Mouse (Mus musculus) CH12.LX (cell line): ENCODE measurements at regions not wholly inside any gene's neighbourhood (a gene's known extent, or its start where the extent isn't known, plus 50 kb on each side); places are given as distances from the start of the nearest gene placed in this dataset.

Source experiments
- DNase-seq: peaks from one replicate; pipeline ENCODE4 v3.0.0-alpha.2; 2013; ENCODE audit errors: extremely low read depth
- H3K27ac ChIP-seq: 2 replicates; pipeline ENCODE4 v1.5.1; 2012; ENCODE audit warnings: low read depth, mild to moderate bottlenecking, control low read depth, moderate library complexity; ENCODE audit not compliant: insufficient read depth
- H3K27me3 ChIP-seq: replicated peaks from 2 replicates; pipeline ENCODE3; 2012; ENCODE audit warnings: inconsistent platforms
- H3K36me3 ChIP-seq, 2 experiments: replicated peaks in 1 of 2; 2 replicates each; pipeline versions ENCODE3 to v1.6.1; 2012; ENCODE audit warnings: inconsistent platforms in 1 of 2, low read length in 1 of 2, mild to moderate bottlenecking in 1 of 2, mixed read lengths in 1 of 2, moderate library complexity in 1 of 2; ENCODE audit not compliant: control insufficient read depth in 1 of 2, insufficient read depth in 1 of 2
- H3K4me1 ChIP-seq, 2 experiments: 2 replicates each; pipeline ENCODE4 v1.6.1; 2012; ENCODE audit warnings: inconsistent platforms in 1 of 2, moderate library complexity in 1 of 2; ENCODE audit not compliant: insufficient read depth in 2 of 2, control insufficient read depth in 1 of 2
- H3K4me2 ChIP-seq: 2 replicates; pipeline ENCODE4 v1.6.1; 2012; ENCODE audit warnings: low read depth, mild to moderate bottlenecking, control low read depth; ENCODE audit not compliant: poor library complexity, insufficient read depth, severe bottlenecking
- H3K4me3 ChIP-seq, 3 experiments: fragments of 150-350 bp in 1 of 3; sonication (generic) in 1 of 3; replicated peaks in 1 of 3; 2 replicates each; pipeline versions ENCODE3 to v1.5.1; 2011 to 2012; ENCODE audit warnings: low read depth in 2 of 3, low read length in 2 of 3, mild to moderate bottlenecking in 2 of 3, moderate library complexity in 2 of 3, control low read depth in 1 of 3, improper control_type of control experiment in 1 of 3, inconsistent platforms in 1 of 3, mixed read lengths in 1 of 3; ENCODE audit not compliant: poor library complexity in 1 of 3
- H3K79me2 ChIP-seq: replicated peaks from 2 replicates; pipeline ENCODE4 v1.6.1; 2012; ENCODE audit warnings: mild to moderate bottlenecking, moderate library complexity; ENCODE audit not compliant: control insufficient read depth, poor library complexity, insufficient read depth, severe bottlenecking; ENCODE audit errors: extremely low read depth
- H3K9ac ChIP-seq: 2 replicates; pipeline ENCODE4 v1.6.1; 2012; ENCODE audit warnings: low read depth, mild to moderate bottlenecking, control low read depth, moderate library complexity; ENCODE audit not compliant: insufficient read depth
- H3K9me3 ChIP-seq: replicated peaks from 2 replicates; pipeline ENCODE3; 2012; ENCODE audit warnings: low read length, inconsistent platforms, mixed read lengths
- CHD1 ChIP-seq: IDR thresholded peaks from 2 replicates; pipeline ENCODE4 v1.6.1; 2012; ENCODE audit warnings: low read depth, low read length, improper control_type of control experiment, inconsistent platforms
- CHD2 ChIP-seq: IDR thresholded peaks from 2 replicates; pipeline ENCODE4 v1.6.1; 2011; ENCODE audit warnings: low read length, improper control_type of control experiment
- CTCF ChIP-seq, 2 experiments: IDR thresholded peaks in 1 of 2; conservative IDR thresholded peaks in 1 of 2; 2 replicates each; pipeline ENCODE4 v1.5.1; 2011 to 2012; ENCODE audit warnings: low read depth in 2 of 2, low read length in 2 of 2, improper control_type of control experiment in 1 of 2, inconsistent platforms in 1 of 2, mild to moderate bottlenecking in 1 of 2, moderate library complexity in 1 of 2
- E2F4 ChIP-seq: IDR thresholded peaks from 2 replicates; pipeline ENCODE4 v1.6.1; 2011; ENCODE audit warnings: low read depth, low read length, improper control_type of control experiment; ENCODE audit not compliant: insufficient replicate concordance
- ELF1 ChIP-seq: IDR thresholded peaks from 2 replicates; pipeline ENCODE4 v1.6.1; 2014; ENCODE audit warnings: low read depth, mild to moderate bottlenecking, inconsistent platforms, low read length, improper control_type of control experiment
- ETS1 ChIP-seq: conservative IDR thresholded peaks from 2 replicates; pipeline ENCODE4 v1.6.1; 2012; ENCODE audit warnings: low read depth, mild to moderate bottlenecking, inconsistent platforms, low read length, improper control_type of control experiment, moderate library complexity
- GABPA ChIP-seq: IDR thresholded peaks from 2 replicates; pipeline ENCODE4 v1.6.1; 2012; ENCODE audit warnings: low read depth, low read length, improper control_type of control experiment, inconsistent platforms; ENCODE audit not compliant: insufficient replicate concordance
- MAFK ChIP-seq: IDR thresholded peaks from 2 replicates; pipeline ENCODE4 v1.6.1; 2011; ENCODE audit warnings: low read length, improper control_type of control experiment; ENCODE audit not compliant: insufficient replicate concordance
- MYC ChIP-seq: IDR thresholded peaks from 2 replicates; pipeline ENCODE4 v1.6.1; 2011; ENCODE audit warnings: low read depth, mild to moderate bottlenecking, improper control_type of control experiment, low read length
- NELFE ChIP-seq: IDR thresholded peaks from 2 replicates; pipeline ENCODE4 v1.6.1; 2011; ENCODE audit warnings: low read depth, low read length, improper control_type of control experiment
- NRF1 ChIP-seq: IDR thresholded peaks from 2 replicates; pipeline ENCODE4 v1.6.1; 2014; ENCODE audit warnings: low read depth, mild to moderate bottlenecking, inconsistent platforms, low read length, improper control_type of control experiment, moderate library complexity
- POLR2AphosphoS2 ChIP-seq: IDR thresholded peaks from 2 replicates; pipeline ENCODE4 v1.6.1; 2011; ENCODE audit warnings: low read depth, low read length, improper control_type of control experiment
- RCOR1 ChIP-seq: conservative IDR thresholded peaks from 2 replicates; pipeline ENCODE4 v1.6.1; 2012; ENCODE audit warnings: low read depth, mild to moderate bottlenecking, inconsistent platforms, low read length, improper control_type of control experiment
- USF1 ChIP-seq: IDR thresholded peaks from 2 replicates; pipeline ENCODE4 v1.6.1; 2014; ENCODE audit warnings: low read depth, mild to moderate bottlenecking, inconsistent platforms, low read length, improper control_type of control experiment
- USF2 ChIP-seq: conservative IDR thresholded peaks from 2 replicates; pipeline ENCODE4 v1.6.1; 2011; ENCODE audit warnings: low read depth, low read length, improper control_type of control experiment
- ZC3H11A ChIP-seq: IDR thresholded peaks from 2 replicates; pipeline ENCODE4 v1.6.1; 2012; ENCODE audit warnings: low read depth, mild to moderate bottlenecking, inconsistent platforms, low read length, improper control_type of control experiment
- ZMIZ1 ChIP-seq: IDR thresholded peaks from 2 replicates; pipeline ENCODE4 v1.6.1; 2012; ENCODE audit warnings: low read depth, mild to moderate bottlenecking, inconsistent platforms, low read length, improper control_type of control experiment
- ZNF384 ChIP-seq: IDR thresholded peaks from 2 replicates; pipeline ENCODE4 v1.6.1; 2012; ENCODE audit warnings: low read depth, low read length, improper control_type of control experiment, inconsistent platforms
- dilution Hi-C: fragments of 300-500 bp; cut with MboI; formaldehyde crosslinking; loops from 2 replicates; pipeline ENCODE4 v1.14.3; 2020; ENCODE audit warnings: low sequenced_read_pairs; ENCODE audit not compliant: extremely low pct_unique_long_range_greater_than_20kb, extremely low pct_ligation_motif_present
- in situ Hi-C: fragments of 300-500 bp; cut with MboI; formaldehyde crosslinking; loops from 3 replicates; pipeline ENCODE4 v1.14.3; 2019; ENCODE audit warnings: low sequenced_read_pairs, low pct_ligation_motif_present, low pct_unique_long_range_greater_than_20kb, mixed read lengths

GRCm38 (mm10) chr1:166871258-166871657 is 130.0 kb upstream of the Fam78b start:
- Histone ChIP-seq H3K4me2 (no peak overlapping the region), H3K36me3 (no peaks in the 10 kb centered on the region), H3K4me1 (no peaks in the 10 kb centered on the region), H3K4me3 (no peak overlapping the region), H3K9ac (no peak overlapping the region), H3K27ac (no peak overlapping the region), H3K79me2 (no peaks in the 10 kb centered on the region), H3K27me3 (peaks cover 5% of the 10 kb centered on the region), H3K9me3 (peaks cover 2% of the 10 kb centered on the region)
- in situ Hi-C loops (no loop called here), dilution Hi-C loops (no loop called here)
- no peak for TF ChIP-seq ZC3H11A
- no peak for TF ChIP-seq POLR2AphosphoS2
- TF ChIP-seq USF2 = no peak
- DNase-seq = no peak

GRCm38 (mm10) chr1:166876452-166876851 is 124.8 kb upstream of the Fam78b start:
- no peaks in the 10 kb centered on the region for H3K36me3 ChIP-seq
- dilution Hi-C loops = no loop called here

GRCm38 (mm10) chr1:166883215-166883614 is 118.0 kb upstream of the Fam78b start:
- Histone ChIP-seq H3K4me1 (no peaks in the 10 kb centered on the region), H3K9me3 (no peaks in the 10 kb centered on the region), H3K27me3 (peaks cover 9% of the 10 kb centered on the region), H3K79me2 (no peaks in the 10 kb centered on the region), H3K27ac (no peak overlapping the region), H3K4me3 (no peak overlapping the region), H3K36me3 (no peaks in the 10 kb centered on the region), H3K9ac (no peak overlapping the region), H3K4me2 (no peak overlapping the region)
- DNase-seq = no peak
- in situ Hi-C loops (no loop called here), dilution Hi-C loops (no loop called here)
- TF ChIP-seq ZNF384 (no peak), CTCF (conservative IDR thresholded peaks at IDR 0.05 in 1 of 2, IDR thresholded peaks at IDR 0.05 in 1 of 2; ENCODE audit: low read depth in 2 of 2, low read length in 2 of 2) (peak in 1 of 2 experiments; percentile 17; a peak in 2 of 4 replicates)

More at GRCm38 (mm10) chr1:166876452-166876851, 124.8 kb upstream of the Fam78b start:
- H3K4me1 ChIP-seq = no peaks in the 10 kb centered on the region
- H3K9ac ChIP-seq = no peak overlapping the region
- H3K9me3 ChIP-seq = no peaks in the 10 kb centered on the region
- H3K4me2 ChIP-seq = no peak overlapping the region
- TF ChIP-seq ZMIZ1 = no peak
- TF ChIP-seq E2F4 = no peak
- TF ChIP-seq USF1 = no peak
- no peak for TF ChIP-seq NELFE
- no peak for TF ChIP-seq RCOR1
- TF ChIP-seq CHD2 = no peak
- TF ChIP-seq ELF1 = no peak
- no peak for TF ChIP-seq GABPA
- TF ChIP-seq MYC = no peak
- TF ChIP-seq MAFK = no peak
- no peak for TF ChIP-seq CHD1
- no peak for TF ChIP-seq NRF1
- TF ChIP-seq ETS1 = no peak
- in situ Hi-C loops = no loop called here
- H3K27me3 ChIP-seq = no peaks in the 10 kb centered on the region
- no peaks in the 10 kb centered on the region for H3K79me2 ChIP-seq
- H3K4me3 ChIP-seq = no peak overlapping the region
- DNase-seq = no peak
- no peak overlapping the region for H3K27ac ChIP-seq
